Mouse (Mus musculus) testis, adult 2 months (tissue): ENCODE measurements at regions not wholly inside any gene's neighbourhood (a gene's known extent, or its start where the extent isn't known, plus 50 kb on each side); places are given as distances from the start of the nearest gene placed in this dataset.

ENCODE experiments used
- CTCF ChIP-seq: fragments of 200-500 bp; IDR thresholded peaks from 2 replicates; pipeline ENCODE4 v1.5.1; 2012; ENCODE audit warnings: low read depth, mild to moderate bottlenecking, inconsistent platforms, low read length, moderate library complexity; ENCODE audit not compliant: control insufficient read depth, insufficient read depth, insufficient replicate concordance
- POLR2A ChIP-seq: fragments of 200-500 bp; IDR thresholded peaks from 2 replicates; pipeline ENCODE4 v1.6.1; 2012; ENCODE audit warnings: low read depth, mild to moderate bottlenecking, inconsistent platforms, low read length, moderate library complexity; ENCODE audit not compliant: control insufficient read depth

GRCm38 (mm10) chr7:51268743-51269142, 242.1 kb upstream of the Ano5 start:
- no peak for TF ChIP-seq CTCF
- no peak for TF ChIP-seq POLR2A
